Mouse (Mus musculus): ENCODE measurements at regions not wholly inside any gene's neighbourhood (a gene's known extent, or its start where the extent isn't known, plus 50 kb on each side); places are given as distances from the start of the nearest gene placed in this dataset.

GRCm38 (mm10) chr6:31288421-31289233 lies 109.9 kb upstream of the Mkln1 start:
- TF ChIP-seq POLR2A (IDR thresholded peaks at IDR 0.05; ENCODE audit: borderline replicate concordance, extremely low read depth, low read depth, low read length): no peak
- no peak for TF ChIP-seq CTCF (IDR thresholded peaks at IDR 0.05; ENCODE audit: insufficient read depth, low read length)

Data from lung, adult 2 months (tissue).